Mouse (Mus musculus) heart, postnatal 0 days (tissue): Measurements from ENCODE around the gene Hpse2.

Experiments used
- CTCF ChIP-seq: IDR thresholded peaks from 2 replicates; pipeline ENCODE4 v1.5.1; 2016; ENCODE audit warnings: antibody characterized with exemption, control low read depth, low read depth
- EP300 ChIP-seq: IDR thresholded peaks from 2 replicates; pipeline ENCODE4 v1.6.1; 2016; ENCODE audit warnings: antibody characterized with exemption, low read depth

DNA sequence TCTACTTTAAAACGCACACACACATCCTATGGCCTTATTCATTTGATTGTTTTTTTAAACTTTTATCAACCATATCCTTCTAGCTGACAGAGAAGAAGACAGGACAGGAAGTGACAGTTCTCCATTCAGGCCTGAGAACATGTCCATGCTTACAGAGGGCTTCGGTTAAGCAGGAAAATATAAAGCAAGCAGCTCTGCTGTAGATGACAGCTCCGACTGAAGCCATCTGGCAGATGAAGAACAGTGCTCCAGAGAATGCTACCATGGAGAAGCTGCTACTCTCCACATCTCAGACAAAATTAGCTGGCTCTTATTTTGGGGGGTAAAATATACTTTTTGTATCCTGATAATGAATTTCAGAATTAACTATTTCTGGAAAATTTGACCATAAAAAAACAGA, 246.5 kb downstream of the Hpse2 start:
- TF ChIP-seq CTCF = no peak
- no peak for TF ChIP-seq EP300
